Mouse (Mus musculus) hindbrain, embryonic 12.5 days (tissue): ENCODE results near the gene Lrba. TPM values are rescaled to one million over a fixed set of nuclear protein-coding genes. Genes with fewer than 3 reads are reported as not detected.

Source experiments
- ATAC-seq: fragments of 200-750 bp; cut with Nextera tagmentation; 2 replicates; pipeline ENCODE4 v1.8.0; 2017; ENCODE audit warnings: moderate TSS enrichment; ENCODE audit not compliant: low FRiP score
- H3K27ac ChIP-seq: fragments of 300-500 bp; sonication (generic); 2 replicates; pipeline ENCODE4 v1.5.1; 2016; ENCODE audit warnings: mild to moderate bottlenecking
- H3K27me3 ChIP-seq: fragments of 300-500 bp; sonication (generic); 2 replicates; pipeline ENCODE4 v1.6.1; 2016; ENCODE audit warnings: mild to moderate bottlenecking
- H3K36me3 ChIP-seq: fragments of 300-500 bp; sonication (generic); 2 replicates; pipeline ENCODE4 v1.6.1; 2016; ENCODE audit warnings: mild to moderate bottlenecking
- H3K4me1 ChIP-seq: fragments of 300-500 bp; sonication (generic); 2 replicates; pipeline ENCODE4 v1.6.1; 2016
- H3K4me2 ChIP-seq: fragments of 300-500 bp; sonication (generic); replicated peaks from 2 replicates; pipeline ENCODE4 v1.6.1; 2016; ENCODE audit warnings: mild to moderate bottlenecking
- H3K4me3 ChIP-seq: fragments of 300-500 bp; sonication (generic); 2 replicates; pipeline ENCODE4 v1.5.1; 2016; ENCODE audit warnings: mild to moderate bottlenecking
- H3K9ac ChIP-seq: fragments of 300-500 bp; sonication (generic); 2 replicates; pipeline ENCODE4 v1.6.1; 2016; ENCODE audit warnings: mild to moderate bottlenecking, moderate library complexity
- H3K9me3 ChIP-seq: fragments of 300-500 bp; sonication (generic); replicated peaks from 2 replicates; pipeline ENCODE4 v1.6.1; 2016; ENCODE audit warnings: mild to moderate bottlenecking
- WGBS: fragments of 180-500 bp; shearing (Covaris S2); methylation state at CpG from one replicate; pipeline ENCODE4 v1.1.7; 2016; 5-methylcytosine and 5-hydroxymethylcytosine counted together
- polyA plus RNA-seq: library from polyadenylated mRNA; unstranded; fragments of >200 nt; fragmentation: Nextera tagmentation; extraction: Ambion mirVana; gene quantifications from 2 replicates; pipeline ENCODE4 v1.2.1, GENCODE M21; 2016

Gene Lrba
- polyA plus RNA-seq, 1 experiment from 2014 or later: 8.4 TPM

DNA sequence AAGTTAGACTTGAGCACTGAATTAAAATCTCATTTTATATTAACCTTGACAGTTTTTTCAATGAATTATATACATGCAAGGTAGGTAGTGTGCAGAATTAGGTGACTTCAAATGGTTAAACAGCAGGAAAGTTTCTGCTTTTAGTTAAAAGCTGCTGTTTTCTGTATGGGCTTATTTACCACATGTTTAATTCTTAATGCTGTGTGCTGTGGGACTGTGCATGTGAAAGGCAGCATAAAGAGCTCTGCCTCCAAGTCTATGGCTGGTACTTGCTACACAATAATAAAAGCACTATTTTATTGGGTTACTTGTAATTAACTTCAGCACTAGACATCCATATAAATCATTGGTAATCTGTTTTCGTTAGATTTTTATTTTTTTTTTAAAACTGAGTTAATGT lies 160.6 kb downstream of the Lrba start:
- Histone ChIP-seq H3K27ac (no peak overlapping the region), H3K9me3 (no peaks in the 10 kb centered on the region), H3K36me3 (no peaks in the 10 kb centered on the region), H3K4me1 (no peaks in the 10 kb centered on the region), H3K4me3 (no peak overlapping the region), H3K4me2 (no peak overlapping the region), H3K9ac (no peak overlapping the region), H3K27me3 (no peaks in the 10 kb centered on the region)
- ATAC-seq: no peak
- 65% methylated on average over 1 of the region's 1 CpGs for WGBS

DNA sequence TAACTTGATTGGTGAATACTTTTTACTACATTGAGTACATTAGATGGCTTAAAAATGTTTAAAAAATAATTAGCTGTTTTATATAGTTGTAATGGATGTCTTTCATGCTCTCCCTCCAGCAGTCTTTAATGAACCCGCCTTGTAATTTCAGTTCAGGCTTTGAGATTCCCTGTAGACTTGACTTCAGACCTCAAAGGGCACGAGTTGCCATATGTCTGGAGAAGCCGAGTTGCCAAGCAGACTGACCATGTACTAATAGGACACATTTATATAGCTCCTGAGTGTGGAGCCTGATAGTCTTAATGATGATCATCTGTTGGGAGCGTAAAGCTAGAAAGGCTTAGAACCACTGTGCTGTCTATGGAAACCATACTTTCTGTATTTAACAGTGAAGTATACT lies 161.8 kb downstream of the Lrba start:
- ATAC-seq: no peak
- H3K4me1 ChIP-seq: no peaks in the 10 kb centered on the region
- 56% methylated on average over 4 of the region's 4 CpGs for WGBS

GRCm38 (mm10) chr3:86423828-86424227 lies 199.3 kb downstream of the Lrba start:
- H3K4me2 ChIP-seq: no peak overlapping the region
- H3K27me3 ChIP-seq: no peaks in the 10 kb centered on the region
- H3K27ac ChIP-seq: no peak overlapping the region
- ATAC-seq: no peak
- 91% methylated on average over 2 of the region's 2 CpGs for WGBS
- no peaks in the 10 kb centered on the region for H3K36me3 ChIP-seq
- no peaks in the 10 kb centered on the region for H3K4me1 ChIP-seq
- no peak overlapping the region for H3K9ac ChIP-seq
- no peaks in the 10 kb centered on the region for H3K9me3 ChIP-seq
- H3K4me3 ChIP-seq: no peak overlapping the region

More for the DNA sequence above, 161.8 kb downstream of the Lrba start:
- Histone ChIP-seq H3K27ac (no peak overlapping the region), H3K27me3 (no peaks in the 10 kb centered on the region), H3K4me2 (no peak overlapping the region), H3K9me3 (no peaks in the 10 kb centered on the region), H3K4me3 (no peak overlapping the region), H3K36me3 (no peaks in the 10 kb centered on the region), H3K9ac (no peak overlapping the region)

- WGBS: 94% methylated on average over 1 of the region's 1 CpGs
- Histone ChIP-seq H3K27me3 (no peaks in the 10 kb centered on the region), H3K27ac (no peak overlapping the region), H3K4me3 (no peak overlapping the region), H3K9ac (no peak overlapping the region), H3K4me1 (no peaks in the 10 kb centered on the region), H3K4me2 (no peak overlapping the region), H3K36me3 (no peaks in the 10 kb centered on the region), H3K9me3 (no peaks in the 10 kb centered on the region)
- no peak for ATAC-seq
Measured at GRCm38 (mm10) chr3:86426733-86427132, 202.3 kb downstream of the Lrba start.

GRCm38 (mm10) chr3:86443497-86443896 lies 219.0 kb downstream of the Lrba start:
- H3K27me3 ChIP-seq: no peaks in the 10 kb centered on the region
- H3K4me1 ChIP-seq: peaks cover 6% of the 10 kb centered on the region; the same call in 1 of the 2 replicates
- no peak for ATAC-seq
- no peak overlapping the region for H3K4me3 ChIP-seq
- H3K27ac ChIP-seq: no peak overlapping the region
- WGBS: 83% methylated on average over 4 of the region's 4 CpGs
- no peaks in the 10 kb centered on the region for H3K36me3 ChIP-seq
- H3K4me2 ChIP-seq: no peak overlapping the region
- H3K9me3 ChIP-seq: no peaks in the 10 kb centered on the region
- no peak overlapping the region for H3K9ac ChIP-seq

DNA sequence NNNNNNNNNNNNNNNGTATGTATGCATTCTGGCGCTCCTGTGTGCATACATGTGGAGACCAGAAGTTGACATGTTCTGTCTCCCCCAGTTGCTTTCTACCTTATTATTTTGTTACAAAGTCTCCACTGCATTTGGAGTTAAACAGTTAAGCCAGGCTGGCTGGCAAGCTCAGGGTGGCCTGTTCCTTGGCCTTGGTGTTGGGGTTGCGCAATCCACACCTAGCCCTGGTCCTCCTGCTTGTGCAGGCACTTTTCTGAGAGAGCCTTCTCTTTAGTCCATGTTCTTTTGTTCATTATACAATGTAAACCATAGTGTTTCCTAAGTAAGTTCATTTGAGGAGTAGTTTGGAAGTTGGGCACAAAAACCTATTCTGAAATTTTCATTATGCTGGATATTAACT lies 226.7 kb downstream of the Lrba start:
- no peak overlapping the region for H3K27ac ChIP-seq
- 92% methylated on average over 2 of the region's 2 CpGs for WGBS

DNA sequence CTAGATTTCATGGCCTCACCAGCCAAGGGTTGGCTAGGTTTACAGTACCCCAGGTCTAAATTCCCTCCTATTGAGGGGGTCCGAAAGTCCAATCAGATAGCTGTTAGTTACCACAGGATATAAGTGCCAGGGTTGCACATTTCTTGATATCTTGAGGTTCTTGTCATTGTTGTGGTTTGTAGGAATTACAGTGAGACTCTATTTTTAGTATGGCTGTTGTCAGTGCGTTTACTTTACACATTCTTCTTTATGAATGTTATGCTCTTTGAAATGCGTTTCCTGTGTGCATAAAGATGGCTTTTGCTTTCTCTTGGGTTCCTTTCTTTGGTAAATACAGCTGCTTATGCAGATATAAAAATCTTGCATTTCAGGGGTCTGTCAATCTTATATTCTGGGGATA lies 237.1 kb downstream of the Lrba start:
- ATAC-seq: no peak
- no peaks in the 10 kb centered on the region for H3K4me1 ChIP-seq
- no peaks in the 10 kb centered on the region for H3K27me3 ChIP-seq
- no peak overlapping the region for H3K4me3 ChIP-seq
- H3K27ac ChIP-seq: no peak overlapping the region
- no peak overlapping the region for H3K9ac ChIP-seq
- no peaks in the 10 kb centered on the region for H3K9me3 ChIP-seq
- WGBS: 89% methylated on average over 3 of the region's 3 CpGs
- H3K4me2 ChIP-seq: no peak overlapping the region
- no peaks in the 10 kb centered on the region for H3K36me3 ChIP-seq

More for the DNA sequence above, 226.7 kb downstream of the Lrba start:
- no peak for ATAC-seq
- Histone ChIP-seq H3K9me3 (no peaks in the 10 kb centered on the region), H3K4me2 (no peak overlapping the region), H3K4me3 (no peak overlapping the region), H3K27me3 (no peaks in the 10 kb centered on the region), H3K36me3 (no peaks in the 10 kb centered on the region), H3K4me1 (peaks cover 9% of the 10 kb centered on the region; the same call in 1 of the 2 replicates), H3K9ac (no peak overlapping the region)

- no peaks in the 10 kb centered on the region for H3K4me1 ChIP-seq
- ATAC-seq: no peak
- H3K36me3 ChIP-seq: no peaks in the 10 kb centered on the region
- 88% methylated on average over 1 of the region's 1 CpGs for WGBS
- no peak overlapping the region for H3K9ac ChIP-seq
- no peaks in the 10 kb centered on the region for H3K9me3 ChIP-seq
- no peak overlapping the region for H3K4me3 ChIP-seq
- H3K27ac ChIP-seq: no peak overlapping the region
- no peaks in the 10 kb centered on the region for H3K27me3 ChIP-seq
- H3K4me2 ChIP-seq: no peak overlapping the region
Measured at GRCm38 (mm10) chr3:86489992-86490391, 265.5 kb downstream of the Lrba start.

- no peaks in the 10 kb centered on the region for H3K9me3 ChIP-seq
- no peak overlapping the region for H3K4me3 ChIP-seq
- H3K4me1 ChIP-seq: no peaks in the 10 kb centered on the region
- H3K27ac ChIP-seq: no peak overlapping the region
- no peak overlapping the region for H3K4me2 ChIP-seq
- no peaks in the 10 kb centered on the region for H3K27me3 ChIP-seq
- no peaks in the 10 kb centered on the region for H3K36me3 ChIP-seq
- H3K9ac ChIP-seq: no peak overlapping the region
- ATAC-seq: no peak
Measured at GRCm38 (mm10) chr3:86500586-86500985, 276.1 kb downstream of the Lrba start.

- Histone ChIP-seq H3K9me3 (no peaks in the 10 kb centered on the region), H3K27me3 (no peaks in the 10 kb centered on the region), H3K27ac (no peak overlapping the region), H3K4me3 (no peak overlapping the region), H3K9ac (no peak overlapping the region), H3K36me3 (no peaks in the 10 kb centered on the region), H3K4me1 (no peaks in the 10 kb centered on the region), H3K4me2 (no peak overlapping the region)
- ATAC-seq: no peak
- WGBS: 89% methylated on average over 2 of the region's 2 CpGs
Measured at GRCm38 (mm10) chr3:86518506-86519109, 294.1 kb downstream of the Lrba start.

DNA sequence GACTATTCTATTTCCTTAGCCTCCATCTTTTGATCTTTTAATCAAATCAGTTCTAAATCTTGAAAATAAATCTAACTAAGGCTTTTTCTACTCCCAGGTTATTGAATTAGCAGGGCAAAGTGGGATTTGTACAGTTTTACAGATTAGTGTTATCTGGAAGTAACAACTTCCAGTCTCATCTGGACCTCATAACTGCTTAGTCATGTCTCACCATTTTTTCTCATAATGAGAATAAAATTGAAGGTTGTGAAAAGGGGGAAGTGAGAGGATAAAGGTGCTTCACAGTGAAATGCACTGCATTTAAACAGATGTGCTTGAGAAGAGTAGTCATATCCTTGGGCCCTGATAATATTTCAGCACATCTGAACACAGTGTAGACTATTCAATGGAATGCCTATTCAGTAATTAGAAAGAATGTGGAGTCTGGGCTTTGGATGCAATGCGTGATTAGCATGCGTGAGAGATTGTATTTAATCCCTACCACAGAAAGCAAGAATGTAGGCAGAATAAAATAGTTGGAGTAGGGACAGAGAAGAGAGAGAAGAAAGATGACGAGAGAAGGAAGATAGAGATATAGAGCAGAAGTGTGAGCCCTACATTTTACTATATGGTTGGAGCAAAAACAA lies 298.5 kb downstream of the Lrba start:
- no peak overlapping the region for H3K4me3 ChIP-seq
- ATAC-seq: no peak
- H3K27ac ChIP-seq: no peak overlapping the region
- H3K36me3 ChIP-seq: no peaks in the 10 kb centered on the region
- 81% methylated on average over 3 of the region's 3 CpGs for WGBS
- H3K9ac ChIP-seq: no peak overlapping the region
- no peaks in the 10 kb centered on the region for H3K27me3 ChIP-seq
- H3K4me2 ChIP-seq: no peak overlapping the region
- H3K4me1 ChIP-seq: no peaks in the 10 kb centered on the region
- no peaks in the 10 kb centered on the region for H3K9me3 ChIP-seq

DNA sequence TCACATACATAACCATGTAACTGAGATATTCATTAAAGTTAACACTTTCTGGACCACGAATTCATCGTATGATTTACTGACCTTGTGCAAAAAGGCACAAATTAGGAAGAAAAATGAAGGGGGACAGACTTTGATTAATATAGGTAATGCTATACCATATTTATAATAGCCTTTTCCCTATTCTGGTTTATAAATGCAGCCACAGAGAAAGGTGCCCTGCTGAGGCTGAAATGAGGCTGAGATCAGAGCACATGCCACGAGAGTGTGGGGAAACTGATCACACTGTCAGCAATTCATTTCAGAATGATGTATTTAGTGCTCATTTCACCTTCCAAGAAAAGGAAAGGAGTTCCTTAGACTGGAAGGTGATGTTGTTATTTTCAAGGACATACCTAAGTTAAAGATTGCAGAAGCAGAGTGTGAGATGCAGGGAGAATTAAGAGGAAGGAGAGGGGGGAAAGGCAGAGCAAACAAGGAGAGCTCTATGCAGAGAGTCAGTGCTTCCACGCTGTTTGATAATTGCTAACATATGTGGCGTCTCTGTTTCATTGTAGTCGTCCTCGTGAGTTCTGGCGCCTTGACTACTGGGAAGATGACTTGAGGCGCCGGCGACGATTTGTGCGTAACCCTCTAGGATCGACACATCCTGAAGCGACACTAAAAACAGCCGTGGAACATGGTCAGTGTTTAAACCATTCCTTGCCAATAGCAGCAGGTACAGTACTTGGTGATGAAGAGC lies 307.2 kb downstream of the Lrba start:
- no peak overlapping the region for H3K4me3 ChIP-seq
- H3K4me1 ChIP-seq: peaks cover 7% of the 10 kb centered on the region; the same call in 1 of the 2 replicates
- H3K4me2 ChIP-seq: peak overlapping the region; percentile 27; the same call in 1 of the 2 replicates
- 52% methylated on average over 16 of the region's 16 CpGs for WGBS
- ATAC-seq: 0 out of 2 replicates have a peak, but pooled peaks have one; percentile 22
- peak overlapping the region; percentile 82 for H3K27ac ChIP-seq
- H3K9me3 ChIP-seq: no peaks in the 10 kb centered on the region
- H3K36me3 ChIP-seq: no peaks in the 10 kb centered on the region
- no peaks in the 10 kb centered on the region for H3K27me3 ChIP-seq
- H3K9ac ChIP-seq: no peak overlapping the region
